Mouse (Mus musculus) midbrain, embryonic 12.5 days (tissue): Measurements from ENCODE around the gene Prkn. TPM values are rescaled to one million over a fixed set of nuclear protein-coding genes. Genes with fewer than 3 reads are reported as not detected.

Source experiments
- ATAC-seq: fragments of 200-750 bp; cut with Nextera tagmentation; 2 replicates; pipeline ENCODE4 v1.8.0; 2017; ENCODE audit warnings: low read depth, moderate TSS enrichment, moderate library complexity; ENCODE audit not compliant: low FRiP score
- H3K27ac ChIP-seq: fragments of 300-500 bp; sonication (generic); replicated peaks from 2 replicates; pipeline ENCODE4 v1.5.1; 2016; ENCODE audit warnings: mild to moderate bottlenecking
- H3K27me3 ChIP-seq: fragments of 300-500 bp; sonication (generic); 2 replicates; pipeline ENCODE4 v1.6.1; 2016; ENCODE audit warnings: mild to moderate bottlenecking
- H3K36me3 ChIP-seq: fragments of 300-500 bp; sonication (generic); 2 replicates; pipeline ENCODE4 v1.6.1; 2016
- H3K4me1 ChIP-seq: fragments of 300-500 bp; sonication (generic); 2 replicates; pipeline ENCODE4 v1.6.1; 2016
- H3K4me2 ChIP-seq: fragments of 300-500 bp; sonication (generic); replicated peaks from 2 replicates; pipeline ENCODE4 v1.6.1; 2016; ENCODE audit warnings: mild to moderate bottlenecking, moderate library complexity
- H3K4me3 ChIP-seq: fragments of 300-500 bp; sonication (generic); 2 replicates; pipeline ENCODE4 v1.5.1; 2016; ENCODE audit warnings: mild to moderate bottlenecking
- H3K9ac ChIP-seq: fragments of 300-500 bp; sonication (generic); replicated peaks from 2 replicates; pipeline ENCODE4 v1.6.1; 2016; ENCODE audit warnings: mild to moderate bottlenecking, moderate library complexity
- H3K9me3 ChIP-seq: fragments of 300-500 bp; sonication (generic); 2 replicates; pipeline ENCODE4 v1.6.1; 2016; ENCODE audit warnings: mild to moderate bottlenecking
- WGBS: fragments of 180-500 bp; shearing (Covaris S2); methylation state at CpG from one replicate; pipeline ENCODE4 v1.1.7; 2016; 5-methylcytosine and 5-hydroxymethylcytosine counted together
- polyA plus RNA-seq: library from polyadenylated mRNA; unstranded; fragments of >200 nt; fragmentation: Nextera tagmentation; extraction: Ambion mirVana; gene quantifications from 2 replicates; pipeline ENCODE4 v1.2.1, GENCODE M21; 2016

Prkn gene
- polyA plus RNA-seq, 1 experiment from 2014 or later: 2.1 TPM

DNA sequence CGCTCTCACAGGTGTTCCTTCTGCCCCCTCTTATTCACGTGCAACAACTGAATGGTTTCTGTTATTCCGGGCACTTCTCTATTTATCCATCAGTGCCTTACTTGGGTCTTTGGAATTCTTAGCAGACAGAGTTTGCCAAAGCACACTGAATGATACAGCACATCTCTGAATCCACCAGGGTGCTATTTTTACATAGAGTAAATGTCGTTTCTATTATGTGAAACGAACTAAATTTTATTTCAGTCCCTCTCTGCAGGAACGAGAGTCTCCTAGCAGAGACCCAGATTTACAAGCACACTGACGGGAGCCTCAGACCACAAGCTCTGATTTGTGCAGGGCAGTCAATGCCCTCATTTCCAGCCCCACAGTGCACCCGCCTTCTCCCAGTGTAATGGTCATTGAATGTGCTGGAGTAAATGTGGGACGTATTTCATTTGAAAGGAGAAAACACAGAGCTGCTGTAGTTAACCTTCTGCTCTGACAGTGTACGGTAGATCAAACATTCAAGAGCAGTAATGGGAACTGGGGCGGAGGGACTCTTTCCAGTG lies 841.7 kb downstream of the Prkn start:
- 51% methylated on average over 11 of the region's 11 CpGs for WGBS
- no peak overlapping the region for H3K4me2 ChIP-seq
- no peak overlapping the region for H3K9ac ChIP-seq
- no peak overlapping the region for H3K27ac ChIP-seq
- H3K9me3 ChIP-seq: no peaks in the 10 kb centered on the region
- no peaks in the 10 kb centered on the region for H3K36me3 ChIP-seq
- no peak for ATAC-seq
- H3K4me1 ChIP-seq: no peaks in the 10 kb centered on the region
- no peak overlapping the region for H3K4me3 ChIP-seq
- H3K27me3 ChIP-seq: no peaks in the 10 kb centered on the region

DNA sequence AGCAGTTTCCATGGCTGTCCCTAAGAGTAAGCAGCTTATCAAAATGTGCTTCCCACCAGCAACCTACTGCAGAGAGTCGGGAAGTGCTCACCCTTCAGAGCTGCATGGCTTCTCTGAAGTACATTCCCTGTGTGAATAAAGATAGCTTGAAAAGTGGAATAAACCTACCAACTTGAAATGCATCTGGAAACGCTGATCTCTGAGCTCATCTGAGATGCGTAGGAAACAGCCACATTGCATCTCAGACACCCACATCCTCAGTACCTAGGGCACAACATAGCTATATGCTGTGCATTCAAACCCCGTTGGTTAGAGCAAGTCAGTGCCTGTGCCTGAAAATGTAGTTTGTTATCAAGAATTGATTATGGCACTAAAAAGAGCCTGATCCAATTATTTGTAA lies 864.8 kb downstream of the Prkn start:
- H3K4me1 ChIP-seq: peaks cover 7% of the 10 kb centered on the region

GRCm38 (mm10) chr17:11705761-11706160 lies 865.6 kb downstream of the Prkn start:
- Histone ChIP-seq H3K36me3 (no peaks in the 10 kb centered on the region), H3K9me3 (no peaks in the 10 kb centered on the region), H3K27me3 (no peaks in the 10 kb centered on the region), H3K27ac (no peak overlapping the region), H3K4me2 (no peak overlapping the region), H3K9ac (no peak overlapping the region), H3K4me3 (no peak overlapping the region), H3K4me1 (peaks cover 7% of the 10 kb centered on the region)
- WGBS: 90% methylated on average over 9 of the region's 9 CpGs
- ATAC-seq: no peak

More for the DNA sequence above, 864.8 kb downstream of the Prkn start:
- no peak for ATAC-seq
- WGBS: 84% methylated on average over 4 of the region's 4 CpGs
- Histone ChIP-seq H3K36me3 (no peaks in the 10 kb centered on the region), H3K27me3 (no peaks in the 10 kb centered on the region), H3K4me2 (no peak overlapping the region), H3K9me3 (no peaks in the 10 kb centered on the region), H3K9ac (no peak overlapping the region), H3K27ac (no peak overlapping the region), H3K4me3 (no peak overlapping the region)

DNA sequence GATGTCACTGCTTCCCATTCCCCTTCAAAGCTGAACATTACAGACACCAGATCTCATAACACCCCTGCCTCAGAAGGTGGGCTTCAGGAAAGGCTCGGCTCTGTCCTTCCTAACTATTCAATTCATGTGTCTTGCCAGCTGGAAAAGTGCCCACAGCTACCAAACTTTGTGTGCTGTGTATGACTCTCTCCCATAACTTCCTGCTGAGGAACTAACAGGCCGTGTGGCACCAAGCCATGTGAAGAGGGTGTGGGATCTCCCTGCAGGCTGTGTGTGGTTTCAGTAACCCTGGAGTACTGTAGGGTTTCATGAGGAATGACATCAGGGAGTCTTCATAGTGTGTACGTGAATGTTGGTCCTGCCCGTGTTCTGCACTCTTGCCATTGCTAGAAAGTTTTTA lies 871.9 kb downstream of the Prkn start:
- WGBS: 87% methylated on average over 4 of the region's 4 CpGs
- H3K36me3 ChIP-seq: no peaks in the 10 kb centered on the region
- H3K4me1 ChIP-seq: peaks cover 7% of the 10 kb centered on the region
- no peak overlapping the region for H3K27ac ChIP-seq
- H3K4me2 ChIP-seq: no peak overlapping the region
- ATAC-seq: no peak
- no peaks in the 10 kb centered on the region for H3K27me3 ChIP-seq
- no peaks in the 10 kb centered on the region for H3K9me3 ChIP-seq
- no peak overlapping the region for H3K4me3 ChIP-seq
- H3K9ac ChIP-seq: no peak overlapping the region

DNA sequence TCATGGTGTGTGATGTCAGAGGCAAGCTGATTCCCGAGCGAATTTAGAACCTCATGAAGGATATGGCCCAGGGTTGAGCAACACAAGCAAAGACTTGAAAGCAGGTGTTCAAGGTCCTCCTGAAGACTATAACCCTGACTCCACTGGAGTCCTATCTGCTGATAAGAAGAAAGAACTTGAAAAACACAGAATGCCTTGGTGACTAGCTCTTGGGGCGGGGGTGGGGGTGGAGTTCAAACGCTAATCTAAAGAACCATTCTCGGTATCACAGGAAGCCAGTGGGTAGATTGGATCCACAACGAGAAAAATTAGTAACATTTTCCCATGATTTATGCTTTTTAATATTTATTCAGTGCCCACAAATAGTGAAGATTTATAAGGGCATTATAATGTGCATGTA lies 879.6 kb downstream of the Prkn start:
- Histone ChIP-seq H3K9ac (no peak overlapping the region), H3K4me1 (peaks cover 4% of the 10 kb centered on the region; the same call in 1 of the 2 replicates), H3K4me2 (no peak overlapping the region), H3K9me3 (no peaks in the 10 kb centered on the region), H3K36me3 (no peaks in the 10 kb centered on the region), H3K27me3 (no peaks in the 10 kb centered on the region), H3K4me3 (no peak overlapping the region), H3K27ac (no peak overlapping the region)
- 90% methylated on average over 6 of the region's 6 CpGs for WGBS
- no peak for ATAC-seq

DNA sequence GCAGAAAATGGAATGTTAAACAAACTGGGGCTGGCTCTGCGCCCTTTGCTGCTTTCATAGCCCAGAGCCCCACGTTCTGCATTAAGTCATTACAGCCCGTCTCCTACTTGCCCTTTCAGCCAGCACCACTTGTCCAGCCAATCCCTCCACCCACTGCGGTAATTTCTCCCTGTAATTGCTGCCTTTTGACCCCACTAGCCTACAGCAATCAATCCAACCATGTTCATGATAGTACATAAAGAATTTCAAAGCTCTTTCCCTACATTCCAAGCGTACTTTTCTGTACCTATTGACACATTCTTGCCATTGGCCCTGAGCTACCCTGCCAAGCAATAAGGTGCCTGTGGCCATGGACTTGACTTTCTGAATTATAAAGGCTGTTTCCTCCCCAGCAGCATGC lies 881.7 kb downstream of the Prkn start:
- Histone ChIP-seq H3K9ac (no peak overlapping the region), H3K9me3 (no peaks in the 10 kb centered on the region), H3K36me3 (no peaks in the 10 kb centered on the region), H3K27ac (no peak overlapping the region), H3K4me3 (no peak overlapping the region), H3K27me3 (no peaks in the 10 kb centered on the region), H3K4me2 (no peak overlapping the region), H3K4me1 (peaks cover 4% of the 10 kb centered on the region; the same call in 1 of the 2 replicates)
- no peak for ATAC-seq
- 68% methylated on average over 5 of the region's 5 CpGs for WGBS

- Histone ChIP-seq H3K27ac (no peak overlapping the region), H3K36me3 (no peaks in the 10 kb centered on the region), H3K27me3 (no peaks in the 10 kb centered on the region), H3K4me1 (peaks cover 4% of the 10 kb centered on the region; the same call in 1 of the 2 replicates), H3K4me3 (no peak overlapping the region), H3K4me2 (no peak overlapping the region), H3K9ac (no peak overlapping the region), H3K9me3 (no peaks in the 10 kb centered on the region)
- ATAC-seq: no peak
- WGBS: 94% methylated on average over 1 of the region's 1 CpGs
These were observed 882.3 kb downstream of the Prkn start for GRCm38 (mm10) chr17:11722478-11722877.

DNA sequence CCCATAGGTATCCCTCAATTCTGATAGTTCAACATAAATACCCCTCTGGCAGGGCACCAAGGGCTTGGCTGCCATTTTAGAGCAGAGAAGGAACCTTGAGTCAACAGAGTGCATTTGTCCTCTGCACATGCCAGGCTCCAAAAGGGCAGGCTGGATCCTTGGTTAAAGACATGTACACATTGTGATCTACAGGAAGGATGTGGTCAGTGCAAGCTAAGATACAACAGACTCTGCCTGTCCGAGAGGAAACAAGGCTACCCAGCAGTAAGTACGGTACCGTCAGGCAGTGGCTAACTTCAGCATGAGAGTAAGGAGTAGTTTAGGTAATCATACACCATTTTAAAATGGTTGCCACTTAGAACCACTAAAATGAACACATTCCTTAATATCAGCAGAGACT lies 884.0 kb downstream of the Prkn start:
- no peak for ATAC-seq
- Histone ChIP-seq H3K9ac (no peak overlapping the region), H3K27ac (no peak overlapping the region), H3K9me3 (no peaks in the 10 kb centered on the region), H3K27me3 (no peaks in the 10 kb centered on the region), H3K4me1 (peaks cover 4% of the 10 kb centered on the region; the same call in 1 of the 2 replicates), H3K36me3 (no peaks in the 10 kb centered on the region), H3K4me2 (no peak overlapping the region), H3K4me3 (no peak overlapping the region)
- WGBS: 85% methylated on average over 3 of the region's 3 CpGs

DNA sequence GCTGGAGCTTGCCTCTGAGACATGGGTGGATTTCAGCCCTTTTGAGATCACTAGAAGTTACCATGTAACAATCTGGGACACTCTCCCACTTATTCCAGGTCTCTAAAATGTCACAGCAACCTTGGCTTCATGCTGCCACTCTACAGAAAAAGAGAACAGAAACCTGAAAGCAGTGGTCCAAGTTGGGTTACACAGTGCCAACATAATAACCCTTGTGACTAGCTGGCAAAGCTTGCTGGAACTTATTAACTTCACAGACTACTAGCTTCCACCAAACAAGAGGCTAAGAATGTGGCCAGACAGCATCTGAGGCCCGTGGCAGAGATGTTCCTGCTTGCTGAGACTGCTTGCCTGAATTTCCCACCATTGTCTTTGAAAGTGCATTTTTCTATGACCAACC lies 886.9 kb downstream of the Prkn start:
- Histone ChIP-seq H3K27ac (no peak overlapping the region), H3K9ac (no peak overlapping the region)
- 72% methylated on average over 1 of the region's 1 CpGs for WGBS

GRCm38 (mm10) chr17:11728294-11728693 lies 888.1 kb downstream of the Prkn start:
- no peaks in the 10 kb centered on the region for H3K36me3 ChIP-seq
- no peak for ATAC-seq
- H3K27me3 ChIP-seq: no peaks in the 10 kb centered on the region
- H3K9ac ChIP-seq: no peak overlapping the region
- no peak overlapping the region for H3K4me3 ChIP-seq
- no peak overlapping the region for H3K4me2 ChIP-seq
- 68% methylated on average over 2 of the region's 2 CpGs for WGBS
- H3K9me3 ChIP-seq: no peaks in the 10 kb centered on the region
- H3K4me1 ChIP-seq: peaks cover 13% of the 10 kb centered on the region
- H3K27ac ChIP-seq: no peak overlapping the region

More for the DNA sequence above, 886.9 kb downstream of the Prkn start:
- ATAC-seq: no peak
- no peaks in the 10 kb centered on the region for H3K36me3 ChIP-seq
- no peaks in the 10 kb centered on the region for H3K27me3 ChIP-seq
- H3K4me2 ChIP-seq: no peak overlapping the region
- no peaks in the 10 kb centered on the region for H3K9me3 ChIP-seq
- no peak overlapping the region for H3K4me3 ChIP-seq
- H3K4me1 ChIP-seq: peaks cover 14% of the 10 kb centered on the region

DNA sequence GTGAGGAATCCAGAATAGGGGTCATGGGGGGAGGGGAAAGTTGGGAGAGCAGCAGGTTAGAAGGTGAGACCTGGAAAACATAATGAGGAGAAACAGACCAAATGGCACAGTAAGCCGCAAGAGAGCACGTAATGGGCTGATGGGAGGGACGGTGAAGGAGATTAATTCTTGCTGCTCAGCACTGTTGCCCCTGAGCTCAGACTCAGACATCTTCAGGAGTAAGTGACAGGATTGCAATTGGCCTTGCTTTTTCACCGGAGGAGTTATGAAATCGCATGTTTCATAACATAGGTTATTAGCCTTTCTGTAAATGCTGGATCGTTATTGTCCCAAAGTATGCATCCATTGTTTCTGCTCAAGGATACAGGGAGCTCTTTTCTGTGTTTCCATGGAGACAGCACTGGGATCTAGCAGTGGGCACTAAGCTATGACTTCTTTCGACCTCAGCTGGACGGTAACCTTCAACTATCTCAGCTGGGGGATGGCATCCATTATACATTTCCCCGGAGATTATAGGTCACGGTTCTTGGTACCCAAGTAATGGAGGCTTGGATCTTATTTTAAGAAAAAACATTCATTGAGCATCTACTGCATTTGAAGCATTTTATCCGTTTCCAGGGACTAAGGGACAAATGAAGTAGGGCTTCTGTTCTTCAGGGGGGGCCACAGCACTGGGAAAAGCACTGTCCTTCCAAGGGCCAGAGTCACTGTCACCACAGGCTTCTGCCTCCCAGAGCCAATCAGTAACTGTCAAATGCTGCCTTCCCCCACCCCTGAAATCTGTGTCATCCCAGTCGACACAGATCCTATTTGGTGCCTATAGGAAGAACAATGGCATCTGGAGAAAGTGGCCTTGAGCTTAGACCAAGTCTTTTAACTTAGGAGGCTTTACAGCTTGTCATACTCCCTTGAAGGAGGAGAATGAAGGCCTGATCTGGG lies 890.7 kb downstream of the Prkn start:
- no peak for ATAC-seq
- Histone ChIP-seq H3K4me1 (peaks cover 13% of the 10 kb centered on the region), H3K4me3 (no peak overlapping the region), H3K36me3 (no peaks in the 10 kb centered on the region), H3K27ac (peak overlapping the region; percentile 50), H3K9me3 (no peaks in the 10 kb centered on the region), H3K27me3 (no peaks in the 10 kb centered on the region), H3K9ac (no peak overlapping the region), H3K4me2 (no peak overlapping the region)
- WGBS: 29% methylated on average over 12 of the region's 12 CpGs

- ATAC-seq: no peak
- no peaks in the 10 kb centered on the region for H3K9me3 ChIP-seq
- no peak overlapping the region for H3K27ac ChIP-seq
- H3K4me2 ChIP-seq: no peak overlapping the region
- H3K27me3 ChIP-seq: no peaks in the 10 kb centered on the region
- H3K4me3 ChIP-seq: no peak overlapping the region
- WGBS: 93% methylated on average over 12 of the region's 12 CpGs
- H3K9ac ChIP-seq: no peak overlapping the region
- no peaks in the 10 kb centered on the region for H3K36me3 ChIP-seq
- H3K4me1 ChIP-seq: peaks cover 11% of the 10 kb centered on the region
These were observed 895.1 kb downstream of the Prkn start for GRCm38 (mm10) chr17:11735158-11735877.
